In genomic region chr16:58746715-58747114, GRCm38 (mm10) we compare ENCODE assay signal across 24 mouse cellular contexts. TPM values are rescaled to one million over a fixed set of nuclear protein-coding genes. Genes with fewer than 3 reads are reported as not detected.
"Had no signal": no experiment of that assay in that cellular context is flagged by ENCODE, and none has a peak within 500 bp of the region (broad histone marks: within the 10 kb centered on the region; RNA-seq: fewer than 3 reads in every experiment).

No protein-coding gene starts in this region.

- DNase-seq: kidney, postnatal 10 days; kidney, postnatal 4 days; lung, adult 2 months; lung, postnatal 36 days; right cerebral cortex, postnatal 4 days; spleen, adult 18-20 months; thymus, adult 2 months; thymus, postnatal 25 days had no signal

- ATAC-seq: lung, postnatal 0 days; midbrain, embryonic 15.5 days had no signal

- H3K27ac ChIP-seq: layer of hippocampus, adult 2 months; limb, embryonic 12.5 days; liver, embryonic 15.5 days; midbrain, embryonic 10.5 days; midbrain, embryonic 15.5 days; neural tube, embryonic 12.5 days had no signal

- H3K36me3 ChIP-seq: limb, embryonic 12.5 days; liver, embryonic 15.5 days; midbrain, embryonic 10.5 days; midbrain, embryonic 15.5 days; neural tube, embryonic 12.5 days had no signal

- H3K4me2 ChIP-seq: limb, embryonic 12.5 days; liver, embryonic 11.5 days; liver, embryonic 15.5 days; midbrain, embryonic 15.5 days; neural tube, embryonic 12.5 days had no signal

- H3K9ac ChIP-seq: limb, embryonic 12.5 days; liver, embryonic 15.5 days; midbrain, embryonic 15.5 days; neural tube, embryonic 12.5 days had no signal

- H3K9me3 ChIP-seq: limb, embryonic 12.5 days; liver, embryonic 15.5 days; midbrain, embryonic 10.5 days; midbrain, embryonic 15.5 days; neural tube, embryonic 12.5 days had no signal

- H3K4me1 ChIP-seq: limb, embryonic 12.5 days; liver, embryonic 15.5 days; midbrain, embryonic 10.5 days; midbrain, embryonic 15.5 days; neural tube, embryonic 12.5 days had no signal

- H3K4me3 ChIP-seq: layer of hippocampus, adult 2 months; limb, embryonic 12.5 days; liver, embryonic 15.5 days; midbrain, embryonic 10.5 days; midbrain, embryonic 15.5 days; neural tube, embryonic 12.5 days had no signal

- H3K27me3 ChIP-seq: limb, embryonic 12.5 days; liver, embryonic 15.5 days; midbrain, embryonic 15.5 days; neural tube, embryonic 12.5 days had no signal

RNA-seq across cellular contexts. Expression of gene Olfr172, which starts 16.3 kb away (rescaled TPM):
- total RNA-seq: layer of hippocampus, adult 2 months; layer of hippocampus, postnatal 10 days; left cerebral cortex, postnatal 36 days; megakaryocyte progenitor cell, adult 5-6 weeks; monocyte, adult 5-6 weeks; neutrophil, adult 5-6 weeks had no signal
- polyA plus RNA-seq: limb, embryonic 12.5 days; liver, embryonic 11.5 days; liver, embryonic 15.5 days; lung, adult 2 months; lung, postnatal 0 days; midbrain, embryonic 10.5 days; midbrain, embryonic 15.5 days; neural tube, embryonic 12.5 days; stomach, embryonic 14.5 days; testis, adult 2 months; thymus, adult 2 months; urinary bladder, adult 2 months had no signal

RNA-seq across cellular contexts. Expression of gene Gpr15, which starts 27.8 kb away (rescaled TPM):
- total RNA-seq: layer of hippocampus, adult 2 months; layer of hippocampus, postnatal 10 days; left cerebral cortex, postnatal 36 days; monocyte, adult 5-6 weeks had no signal
- polyA plus RNA-seq: limb, embryonic 12.5 days; liver, embryonic 11.5 days; neural tube, embryonic 12.5 days; stomach, embryonic 14.5 days had no signal

RNA-seq across cellular contexts. Expression of gene Olfr173, which starts 53.4 kb away (rescaled TPM):
- total RNA-seq: layer of hippocampus, adult 2 months; layer of hippocampus, postnatal 10 days; left cerebral cortex, postnatal 36 days; megakaryocyte progenitor cell, adult 5-6 weeks; monocyte, adult 5-6 weeks; neutrophil, adult 5-6 weeks had no signal
- polyA plus RNA-seq: limb, embryonic 12.5 days; liver, embryonic 11.5 days; liver, embryonic 15.5 days; lung, adult 2 months; lung, postnatal 0 days; midbrain, embryonic 10.5 days; midbrain, embryonic 15.5 days; neural tube, embryonic 12.5 days; stomach, embryonic 14.5 days; testis, adult 2 months; thymus, adult 2 months; urinary bladder, adult 2 months had no signal
